Mouse (Mus musculus): ENCODE data around the gene Rcl1. TPM values are rescaled to one million over a fixed set of nuclear protein-coding genes. Genes with fewer than 3 reads are reported as not detected.

Gene Rcl1
- total and polyA plus RNA-seq, 2 experiments from 2014 or later = 2.3 to 9.6 TPM

- H3K4me2 ChIP-seq (ENCODE audit: low read depth, low read length) = 0 out of 2 replicates have a peak overlapping the region, but pooled peaks have one; percentile 8
- H3K9me3 ChIP-seq (replicated peaks; ENCODE audit: control insufficient read depth, low read length) = no peaks in the 10 kb centered on the region
- peaks cover 21% of the 10 kb centered on the region for H3K36me3 ChIP-seq (replicated peaks; ENCODE audit: control insufficient read depth, insufficient read depth, low read length)
- ATAC-seq (ENCODE audit: insufficient read depth, low read depth) (no peak), DNase-seq (ENCODE audit: low spot score) (no peak)
- H3K4me3 ChIP-seq (ENCODE audit: low read depth, low read length) = no peak overlapping the region
- TF ChIP-seq EP300 (IDR thresholded peaks at IDR 0.05; ENCODE audit: low read depth) (no peak), CTCF (IDR thresholded peaks at IDR 0.05; ENCODE audit: low read depth) (no peak)
- H3K27me3 ChIP-seq (ENCODE audit: control insufficient read depth, insufficient read depth, low read length) = no peaks in the 10 kb centered on the region
- 71% methylated on average over 16 of the region's 16 CpGs for WGBS
- no peak overlapping the region for H3K9ac ChIP-seq (replicated peaks; ENCODE audit: low read depth, low read length)
- H3K4me1 ChIP-seq (ENCODE audit: control insufficient read depth, insufficient read depth) = no peaks in the 10 kb centered on the region
- H3K27ac ChIP-seq (ENCODE audit: low read depth) = no peak overlapping the region
These were observed 39.8 kb downstream of the Rcl1 start for GRCm38 (mm10) chr19:29140933-29141332.

- Histone ChIP-seq H3K4me2 (ENCODE audit: low read depth, low read length) (no peak overlapping the region), H3K9ac (replicated peaks; ENCODE audit: low read depth, low read length) (no peak overlapping the region), H3K4me3 (ENCODE audit: low read depth, low read length) (no peak overlapping the region), H3K9me3 (replicated peaks; ENCODE audit: control insufficient read depth, low read length) (no peaks in the 10 kb centered on the region), H3K27ac (ENCODE audit: low read depth) (no peak overlapping the region), H3K36me3 (replicated peaks; ENCODE audit: control insufficient read depth, insufficient read depth, low read length) (peaks cover 17% of the 10 kb centered on the region), H3K4me1 (ENCODE audit: control insufficient read depth, insufficient read depth) (no peaks in the 10 kb centered on the region), H3K27me3 (ENCODE audit: control insufficient read depth, insufficient read depth, low read length) (no peaks in the 10 kb centered on the region)
- 85% methylated on average over 6 of the region's 6 CpGs for WGBS
- DNase-seq (ENCODE audit: low spot score) = no peak
- ATAC-seq (ENCODE audit: insufficient read depth, low read depth) = no peak
- TF ChIP-seq EP300 (IDR thresholded peaks at IDR 0.05; ENCODE audit: low read depth) (no peak), CTCF (IDR thresholded peaks at IDR 0.05; ENCODE audit: low read depth) (no peak)
These were observed 41.1 kb downstream of the Rcl1 start for GRCm38 (mm10) chr19:29142307-29142706.

GRCm38 (mm10) chr19:29145421-29145820 is 44.2 kb downstream of the Rcl1 start:
- Histone ChIP-seq H3K9ac (replicated peaks; ENCODE audit: low read depth, low read length) (no peak overlapping the region), H3K9me3 (replicated peaks; ENCODE audit: control insufficient read depth, low read length) (no peaks in the 10 kb centered on the region), H3K27me3 (ENCODE audit: control insufficient read depth, insufficient read depth, low read length) (no peaks in the 10 kb centered on the region), H3K36me3 (replicated peaks; ENCODE audit: control insufficient read depth, insufficient read depth, low read length) (peaks cover 17% of the 10 kb centered on the region), H3K4me3 (ENCODE audit: low read depth, low read length) (no peak overlapping the region), H3K4me1 (ENCODE audit: control insufficient read depth, insufficient read depth) (no peaks in the 10 kb centered on the region), H3K4me2 (ENCODE audit: low read depth, low read length) (no peak overlapping the region), H3K27ac (ENCODE audit: low read depth) (no peak overlapping the region)
- TF ChIP-seq CTCF (IDR thresholded peaks at IDR 0.05; ENCODE audit: low read depth) (no peak), EP300 (IDR thresholded peaks at IDR 0.05; ENCODE audit: low read depth) (no peak)
- 81% methylated on average over 6 of the region's 6 CpGs for WGBS
- ATAC-seq (ENCODE audit: insufficient read depth, low read depth) (no peak), DNase-seq (ENCODE audit: low spot score) (no peak)

GRCm38 (mm10) chr19:29146820-29147219 is 45.6 kb downstream of the Rcl1 start:
- Histone ChIP-seq H3K27me3 (ENCODE audit: control insufficient read depth, insufficient read depth, low read length) (no peaks in the 10 kb centered on the region), H3K4me2 (ENCODE audit: low read depth, low read length) (no peak overlapping the region), H3K4me3 (ENCODE audit: low read depth, low read length) (no peak overlapping the region), H3K4me1 (ENCODE audit: control insufficient read depth, insufficient read depth) (no peaks in the 10 kb centered on the region), H3K36me3 (replicated peaks; ENCODE audit: control insufficient read depth, insufficient read depth, low read length) (peaks cover 17% of the 10 kb centered on the region), H3K9me3 (replicated peaks; ENCODE audit: control insufficient read depth, low read length) (no peaks in the 10 kb centered on the region), H3K27ac (ENCODE audit: low read depth) (peak overlapping the region; percentile 15; the same call in 1 of the 2 replicates), H3K9ac (replicated peaks; ENCODE audit: low read depth, low read length) (no peak overlapping the region)
- TF ChIP-seq CTCF (IDR thresholded peaks at IDR 0.05; ENCODE audit: low read depth) (no peak), EP300 (IDR thresholded peaks at IDR 0.05; ENCODE audit: low read depth) (no peak)
- 76% methylated on average over 9 of the region's 9 CpGs for WGBS
- ATAC-seq (ENCODE audit: insufficient read depth, low read depth) (no peak), DNase-seq (ENCODE audit: low spot score) (no peak)

GRCm38 (mm10) chr19:29149583-29149982 is 48.4 kb downstream of the Rcl1 start:
- no peaks in the 10 kb centered on the region for H3K9me3 ChIP-seq (replicated peaks; ENCODE audit: control insufficient read depth, low read length)
- H3K4me2 ChIP-seq (ENCODE audit: low read depth, low read length) = no peak overlapping the region
- DNase-seq (ENCODE audit: low spot score) (no peak), ATAC-seq (ENCODE audit: insufficient read depth, low read depth) (no peak)
- H3K9ac ChIP-seq (replicated peaks; ENCODE audit: low read depth, low read length) = no peak overlapping the region
- H3K36me3 ChIP-seq (replicated peaks; ENCODE audit: control insufficient read depth, insufficient read depth, low read length) = peaks cover 6% of the 10 kb centered on the region; the same call in 1 of the 2 replicates
- no peak overlapping the region for H3K4me3 ChIP-seq (ENCODE audit: low read depth, low read length)
- H3K27me3 ChIP-seq (ENCODE audit: control insufficient read depth, insufficient read depth, low read length) = no peaks in the 10 kb centered on the region
- no peak for TF ChIP-seq EP300 (IDR thresholded peaks at IDR 0.05; ENCODE audit: low read depth)
- no peak for TF ChIP-seq CTCF (IDR thresholded peaks at IDR 0.05; ENCODE audit: low read depth)
- 71% methylated on average over 6 of the region's 6 CpGs for WGBS
- no peaks in the 10 kb centered on the region for H3K4me1 ChIP-seq (ENCODE audit: control insufficient read depth, insufficient read depth)
- no peak overlapping the region for H3K27ac ChIP-seq (ENCODE audit: low read depth)

GRCm38 (mm10) chr19:29150038-29150437 is 48.9 kb downstream of the Rcl1 start:
- WGBS = 76% methylated on average over 6 of the region's 6 CpGs
- Histone ChIP-seq H3K27ac (ENCODE audit: low read depth) (no peak overlapping the region), H3K27me3 (ENCODE audit: control insufficient read depth, insufficient read depth, low read length) (no peaks in the 10 kb centered on the region), H3K4me2 (ENCODE audit: low read depth, low read length) (no peak overlapping the region), H3K9me3 (replicated peaks; ENCODE audit: control insufficient read depth, low read length) (no peaks in the 10 kb centered on the region), H3K4me1 (ENCODE audit: control insufficient read depth, insufficient read depth) (no peaks in the 10 kb centered on the region), H3K9ac (replicated peaks; ENCODE audit: low read depth, low read length) (no peak overlapping the region), H3K36me3 (replicated peaks; ENCODE audit: control insufficient read depth, insufficient read depth, low read length) (0 out of 2 replicates have a peak, but pooled peaks cover 4% of the 10 kb centered on the region), H3K4me3 (ENCODE audit: low read depth, low read length) (no peak overlapping the region)
- no peak for DNase-seq (ENCODE audit: low spot score)
- no peak for TF ChIP-seq EP300 (IDR thresholded peaks at IDR 0.05; ENCODE audit: low read depth)
- no peak for ATAC-seq (ENCODE audit: insufficient read depth, low read depth)
